Mouse (Mus musculus) intestine, embryonic 14.5 days (tissue): ENCODE results near the gene Hecw2. TPM values are rescaled to one million over a fixed set of nuclear protein-coding genes. Genes with fewer than 3 reads are reported as not detected.

ENCODE experiments used
- ATAC-seq: fragments of 200-750 bp; cut with Nextera tagmentation; replicated peaks from 2 replicates; pipeline ENCODE4 v1.8.0; 2017; ENCODE audit warnings: low read depth, moderate number of reproducible peaks, moderate TSS enrichment, moderate library complexity; ENCODE audit not compliant: low FRiP score, low TSS enrichment
- DNase-seq: peaks from one replicate; pipeline ENCODE4 v3.0.0-alpha.2; 2018; ENCODE audit warnings: low spot score
- H3K27ac ChIP-seq: fragments of 300-500 bp; sonication (generic); 2 replicates; pipeline ENCODE4 v1.5.1; 2014; ENCODE audit warnings: low read depth, mild to moderate bottlenecking, control low read depth
- H3K27me3 ChIP-seq: fragments of 300-500 bp; sonication (generic); replicated peaks from 2 replicates; pipeline ENCODE4 v1.6.1; 2014; ENCODE audit warnings: low read length, control low read depth; ENCODE audit not compliant: control insufficient read depth, insufficient read depth
- H3K36me3 ChIP-seq: fragments of 300-500 bp; sonication (generic); 2 replicates; pipeline ENCODE4 v1.6.1; 2014; ENCODE audit warnings: low read length, control low read depth; ENCODE audit not compliant: control insufficient read depth, insufficient read depth
- H3K4me1 ChIP-seq: fragments of 300-500 bp; sonication (generic); replicated peaks from 2 replicates; pipeline ENCODE4 v1.6.1; 2014; ENCODE audit warnings: low read length, control low read depth, mixed read lengths; ENCODE audit not compliant: control insufficient read depth, insufficient read depth
- H3K4me2 ChIP-seq: fragments of 300-500 bp; sonication (generic); 2 replicates; pipeline ENCODE4 v1.6.1; 2014; ENCODE audit warnings: low read length
- H3K4me3 ChIP-seq: fragments of 300-500 bp; sonication (generic); 2 replicates; pipeline ENCODE4 v1.5.1; 2014; ENCODE audit warnings: low read depth, low read length, control low read depth, mixed read lengths
- H3K9ac ChIP-seq: fragments of 300-500 bp; sonication (generic); 2 replicates; pipeline ENCODE4 v1.6.1; 2014; ENCODE audit warnings: mild to moderate bottlenecking, low read length
- H3K9me3 ChIP-seq: fragments of 300-500 bp; sonication (generic); 2 replicates; pipeline ENCODE4 v1.6.1; 2016; ENCODE audit warnings: low read length, control low read depth; ENCODE audit not compliant: control insufficient read depth
- WGBS: fragments of 180-500 bp; shearing (Covaris S2); extraction: QIAGEN DNeasy Blood & Tissue Kit; methylation state at CpG from one replicate; pipeline ENCODE4 v1.1.7; 2014; 5-methylcytosine and 5-hydroxymethylcytosine counted together
- polyA plus RNA-seq: library from polyadenylated mRNA; unstranded; fragments of >200 nt; fragmentation: Nextera tagmentation; extraction: Ambion mirVana; gene quantifications from 2 replicates; pipeline ENCODE4 v1.2.1, GENCODE M21; 2014

The Hecw2 gene
- polyA plus RNA-seq, 1 experiment from 2014 or later: 1.6 TPM

DNA sequence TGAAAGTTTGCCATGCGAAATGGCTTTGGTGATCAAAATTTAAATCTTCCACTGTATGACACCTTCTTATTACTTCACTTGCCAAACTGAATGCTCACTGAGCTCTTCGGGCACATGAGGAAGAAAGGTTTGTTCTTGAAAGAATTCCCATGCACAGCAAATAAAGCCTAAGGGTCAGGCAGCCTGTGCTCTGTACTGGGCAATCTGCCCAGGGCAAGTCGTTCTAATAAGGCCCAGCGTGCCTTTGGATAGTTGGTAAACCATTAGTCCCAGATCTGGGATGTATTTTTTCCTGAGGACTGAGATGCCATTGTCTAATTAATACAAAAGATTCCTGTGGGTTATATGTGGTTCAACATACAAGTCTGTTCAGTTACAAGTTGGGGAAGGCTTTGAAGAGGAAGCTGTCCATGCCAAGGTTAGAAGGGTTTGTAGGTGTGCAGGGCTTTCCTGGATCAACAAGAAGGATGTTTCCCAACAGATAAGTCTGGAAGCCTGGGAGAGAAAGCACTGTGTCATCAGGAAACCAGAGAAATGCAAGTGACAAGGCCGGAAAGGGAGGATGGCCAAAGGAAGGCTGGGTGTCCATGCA, 374.8 kb downstream of the Hecw2 start:
- H3K27ac ChIP-seq: no peak overlapping the region
- 75% methylated on average over 5 of the region's 5 CpGs for WGBS
- peaks cover 9% of the 10 kb centered on the region for H3K4me1 ChIP-seq
- H3K9me3 ChIP-seq: no peaks in the 10 kb centered on the region
- H3K4me3 ChIP-seq: no peak overlapping the region
- no peak overlapping the region for H3K9ac ChIP-seq
- no peak for ATAC-seq
- H3K36me3 ChIP-seq: no peaks in the 10 kb centered on the region
- H3K27me3 ChIP-seq: no peaks in the 10 kb centered on the region
- no peak overlapping the region for H3K4me2 ChIP-seq
- DNase-seq: no peak

DNA sequence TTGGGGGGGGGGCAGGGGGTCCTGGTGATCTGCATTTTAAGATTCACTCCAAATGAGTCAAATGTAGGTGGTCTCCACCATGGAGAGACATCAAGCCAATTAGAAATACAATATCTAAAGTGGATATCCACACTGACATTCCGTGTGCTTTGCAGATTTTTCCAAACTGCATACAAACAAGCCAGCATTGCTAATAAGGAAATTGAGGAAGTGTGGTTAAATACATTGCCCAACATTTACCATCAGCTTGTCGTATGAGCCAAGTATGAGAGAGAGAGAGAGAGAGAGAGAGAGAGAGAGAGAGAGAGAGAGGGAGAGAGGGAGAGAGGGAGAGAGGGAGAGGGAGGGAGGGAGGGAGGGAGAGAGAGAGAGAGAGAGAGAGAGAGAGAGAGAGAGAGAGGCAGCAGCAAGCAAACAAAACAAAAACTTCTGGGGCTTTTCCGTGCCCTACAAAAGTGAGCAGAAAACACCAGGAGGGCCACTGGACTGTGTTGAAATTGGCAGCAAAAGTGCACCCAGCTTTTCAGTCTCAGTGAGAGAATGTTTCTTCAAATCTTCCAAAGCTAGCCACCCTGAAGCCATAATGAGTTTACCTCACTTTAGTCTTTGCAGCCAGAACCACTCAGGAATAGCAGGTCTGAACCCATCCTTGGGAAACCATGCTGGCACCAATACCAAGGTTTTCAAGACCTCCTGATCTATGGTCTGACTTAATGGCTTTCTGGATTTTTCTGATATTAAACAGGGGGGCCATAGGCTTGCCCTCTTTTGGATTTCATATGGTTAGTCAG, 376.7 kb downstream of the Hecw2 start:
- H3K4me2 ChIP-seq: no peak overlapping the region
- no peak overlapping the region for H3K27ac ChIP-seq
- H3K9me3 ChIP-seq: no peaks in the 10 kb centered on the region
- no peaks in the 10 kb centered on the region for H3K36me3 ChIP-seq
- WGBS: 57% methylated on average over 3 of the region's 3 CpGs
- no peak overlapping the region for H3K9ac ChIP-seq
- no peaks in the 10 kb centered on the region for H3K27me3 ChIP-seq
- ATAC-seq: no peak
- H3K4me1 ChIP-seq: peaks cover under 1% of the 10 kb centered on the region; the same call in 1 of the 2 replicates
- DNase-seq: no peak
- H3K4me3 ChIP-seq: no peak overlapping the region

DNA sequence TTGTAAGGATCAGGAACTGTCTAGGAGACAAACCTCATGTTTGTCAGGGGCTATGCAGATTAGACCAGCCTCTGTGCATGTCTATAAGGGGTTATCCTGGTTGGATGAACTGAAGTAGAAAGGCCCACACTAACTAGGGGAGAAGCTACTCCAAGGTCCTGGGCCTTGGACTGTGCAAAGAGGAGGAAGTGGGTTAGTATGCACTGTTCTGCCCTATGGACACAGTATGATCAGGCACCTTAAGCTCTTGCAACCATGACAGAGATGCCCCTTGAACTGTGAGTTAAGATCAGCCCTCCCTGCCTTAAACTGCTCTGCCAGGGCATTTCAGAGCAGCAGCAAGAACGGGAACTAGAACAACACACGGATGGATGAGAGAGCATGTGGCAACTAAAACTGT, 378.6 kb downstream of the Hecw2 start:
- no peaks in the 10 kb centered on the region for H3K36me3 ChIP-seq
- H3K27me3 ChIP-seq: no peaks in the 10 kb centered on the region
- no peak overlapping the region for H3K4me2 ChIP-seq
- no peak for DNase-seq
- no peaks in the 10 kb centered on the region for H3K4me1 ChIP-seq
- no peak overlapping the region for H3K4me3 ChIP-seq
- H3K27ac ChIP-seq: no peak overlapping the region
- no peak for ATAC-seq
- 70% methylated on average over 2 of the region's 2 CpGs for WGBS
- no peak overlapping the region for H3K9ac ChIP-seq
- H3K9me3 ChIP-seq: no peaks in the 10 kb centered on the region

DNA sequence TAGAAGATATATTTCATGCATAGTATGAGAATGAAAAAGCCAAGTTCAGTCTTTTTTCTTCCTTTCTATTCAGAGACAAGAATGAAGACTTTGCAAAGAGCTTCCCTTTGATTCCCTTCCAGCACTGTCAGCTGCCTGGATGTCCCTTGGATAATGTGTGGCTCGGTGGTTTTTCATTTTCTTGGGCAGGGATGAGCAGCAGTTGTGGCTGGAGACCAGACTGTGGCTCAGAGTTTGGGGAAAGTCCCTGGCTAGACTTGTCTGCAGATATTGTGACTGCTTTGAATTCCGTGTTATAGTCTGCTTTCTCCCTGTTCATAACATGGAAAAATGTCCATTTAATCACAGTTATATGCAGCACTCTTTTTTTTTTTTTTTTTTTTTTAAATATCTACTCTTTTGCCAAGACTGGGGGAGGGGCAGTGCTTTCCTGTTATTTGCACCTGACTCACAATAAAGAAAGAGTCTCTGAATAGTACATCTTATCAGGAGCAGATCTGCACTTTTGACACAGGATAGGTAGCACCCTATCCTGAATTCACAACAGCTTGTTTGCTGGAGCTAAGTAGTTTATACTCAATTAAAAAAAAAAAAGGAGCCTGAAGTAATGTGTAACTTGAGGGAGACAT, 380.8 kb downstream of the Hecw2 start:
- 68% methylated on average over 2 of the region's 2 CpGs for WGBS
- Histone ChIP-seq H3K4me2 (no peak overlapping the region), H3K9ac (no peak overlapping the region), H3K36me3 (no peaks in the 10 kb centered on the region), H3K27ac (no peak overlapping the region), H3K4me3 (no peak overlapping the region), H3K27me3 (no peaks in the 10 kb centered on the region), H3K9me3 (no peaks in the 10 kb centered on the region), H3K4me1 (no peaks in the 10 kb centered on the region)
- ATAC-seq (no peak), DNase-seq (no peak)

DNA sequence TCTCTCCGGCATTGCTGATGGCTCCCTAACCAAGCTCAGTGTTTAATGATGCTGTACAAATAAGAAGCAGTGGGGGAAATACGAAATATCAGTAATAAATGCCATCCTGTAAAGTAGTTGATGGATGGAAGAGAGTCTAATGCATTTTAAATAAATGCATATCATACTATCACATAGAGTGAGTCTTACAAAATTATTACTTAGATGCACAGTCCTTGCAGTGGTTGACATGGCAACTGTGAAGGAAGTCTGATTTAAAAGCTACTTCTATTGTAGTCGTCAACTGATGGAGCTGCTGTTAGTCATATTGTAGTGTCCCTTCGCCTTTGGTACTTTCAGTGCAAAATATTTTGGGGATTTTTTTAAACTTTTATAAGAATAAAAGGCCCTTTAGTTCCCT, 383.0 kb downstream of the Hecw2 start:
- no peaks in the 10 kb centered on the region for H3K27me3 ChIP-seq
- H3K9me3 ChIP-seq: no peaks in the 10 kb centered on the region
- no peak overlapping the region for H3K27ac ChIP-seq
- no peak overlapping the region for H3K9ac ChIP-seq
- DNase-seq: no peak
- H3K36me3 ChIP-seq: no peaks in the 10 kb centered on the region
- no peak for ATAC-seq
- no peak overlapping the region for H3K4me2 ChIP-seq
- WGBS: 83% methylated on average over 4 of the region's 4 CpGs
- no peaks in the 10 kb centered on the region for H3K4me1 ChIP-seq
- H3K4me3 ChIP-seq: no peak overlapping the region

DNA sequence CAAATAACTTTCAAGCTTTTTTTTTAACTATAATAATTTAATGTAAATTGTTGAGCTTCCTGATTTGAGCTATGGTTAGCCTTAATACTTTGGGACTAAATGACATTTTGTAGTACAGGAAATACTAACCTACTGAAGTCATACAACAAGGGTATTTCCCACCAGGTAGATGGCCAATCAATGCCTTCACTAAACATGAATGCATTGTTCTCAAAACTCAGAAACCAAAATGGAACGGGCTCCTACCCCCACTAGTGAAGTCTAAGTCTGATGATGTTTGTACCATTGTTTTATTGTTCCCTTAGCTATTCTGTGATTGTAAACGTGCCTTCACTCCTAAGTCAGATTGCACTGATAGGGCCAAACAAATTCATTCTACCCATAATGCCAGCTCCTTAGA, 386.7 kb downstream of the Hecw2 start:
- Histone ChIP-seq H3K27me3 (no peaks in the 10 kb centered on the region), H3K27ac (no peak overlapping the region), H3K4me1 (no peaks in the 10 kb centered on the region), H3K4me2 (no peak overlapping the region), H3K4me3 (no peak overlapping the region), H3K9me3 (no peaks in the 10 kb centered on the region), H3K9ac (no peak overlapping the region), H3K36me3 (no peaks in the 10 kb centered on the region)
- DNase-seq (no peak), ATAC-seq (no peak)
- WGBS: 77% methylated on average over 2 of the region's 2 CpGs

DNA sequence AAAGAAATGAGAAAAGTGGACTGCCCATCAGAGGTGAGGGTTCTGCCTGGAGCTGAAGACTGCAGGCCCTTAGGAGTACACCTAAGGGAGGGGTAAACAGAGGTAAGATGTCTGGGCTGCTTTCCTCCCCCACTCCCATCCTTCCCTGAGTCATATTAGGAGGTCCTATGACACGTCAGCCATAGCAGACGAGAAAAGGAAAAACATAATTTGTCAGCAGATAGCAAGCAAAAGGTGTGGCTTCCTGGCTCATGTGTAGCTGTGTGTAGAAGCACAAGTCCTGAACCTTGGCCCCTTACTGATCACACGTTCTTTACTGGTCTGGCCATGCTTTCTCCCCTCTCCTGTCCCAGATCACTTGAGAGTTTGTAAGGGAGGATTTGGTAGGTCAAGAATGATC, 397.2 kb downstream of the Hecw2 start:
- H3K9me3 ChIP-seq: no peaks in the 10 kb centered on the region
- H3K9ac ChIP-seq: no peak overlapping the region
- DNase-seq: no peak
- H3K4me1 ChIP-seq: no peaks in the 10 kb centered on the region
- WGBS: 52% methylated on average over 3 of the region's 3 CpGs
- no peak overlapping the region for H3K27ac ChIP-seq
- H3K36me3 ChIP-seq: no peaks in the 10 kb centered on the region
- no peak overlapping the region for H3K4me3 ChIP-seq
- no peak overlapping the region for H3K4me2 ChIP-seq
- no peak for ATAC-seq
- H3K27me3 ChIP-seq: no peaks in the 10 kb centered on the region

DNA sequence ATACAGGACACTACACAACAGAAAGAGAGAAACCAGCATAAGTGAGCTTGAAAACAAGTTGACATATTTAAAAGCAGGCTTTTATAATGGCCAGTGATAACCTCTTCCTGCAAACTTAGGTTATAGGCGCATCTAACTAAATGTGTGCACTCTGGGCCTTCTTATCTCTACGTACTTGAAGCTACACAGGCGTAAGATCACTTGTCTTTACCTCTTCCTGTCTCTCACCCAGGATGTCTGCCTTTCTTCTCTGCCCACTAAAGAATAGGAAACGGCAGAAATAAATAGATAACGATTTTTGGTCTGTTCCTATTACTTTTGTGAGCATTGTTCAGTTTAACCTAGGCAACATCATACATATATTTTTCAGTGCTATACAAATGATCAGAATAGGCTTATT, 397.9 kb downstream of the Hecw2 start:
- H3K36me3 ChIP-seq: no peaks in the 10 kb centered on the region
- ATAC-seq (no peak), DNase-seq (no peak)
- no peak overlapping the region for H3K4me3 ChIP-seq
- no peaks in the 10 kb centered on the region for H3K4me1 ChIP-seq
- no peak overlapping the region for H3K9ac ChIP-seq
- H3K4me2 ChIP-seq: no peak overlapping the region
- H3K27me3 ChIP-seq: no peaks in the 10 kb centered on the region
- H3K27ac ChIP-seq: no peak overlapping the region
- 63% methylated on average over 5 of the region's 5 CpGs for WGBS
- H3K9me3 ChIP-seq: no peaks in the 10 kb centered on the region
